Comparison of ENCODE assay signal across 9 mouse cellular contexts in the genomic region with DNA sequence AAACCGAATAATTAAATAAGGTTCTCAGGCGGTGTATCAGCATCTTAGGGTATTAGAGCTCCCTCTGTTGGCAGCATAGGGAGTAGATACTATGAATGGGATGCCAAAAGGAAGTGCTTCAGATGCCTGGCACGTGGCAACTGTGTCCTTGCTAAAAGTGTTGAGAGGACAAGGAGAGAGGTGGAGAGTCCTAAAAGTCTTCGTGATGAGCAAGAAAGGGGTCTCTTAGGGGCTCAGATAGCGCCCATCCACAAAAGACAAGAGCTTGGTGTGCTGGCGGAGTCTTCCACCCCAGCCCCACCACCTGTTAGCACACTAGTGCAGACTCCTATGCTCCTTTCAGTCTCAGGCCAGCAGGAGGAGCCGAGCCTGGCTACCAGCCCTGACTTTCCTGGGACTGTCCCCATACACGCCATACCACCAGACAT.
DNase-seq lines count a peak whose midpoint lies in the region; ATAC-seq and TF ChIP-seq lines count a peak whose summit lies in the region.
"Had no signal": no experiment of that assay in that cellular context is flagged by ENCODE, and none has a peak within 500 bp of the region (broad histone marks: within the 10 kb centered on the region; RNA-seq: fewer than 3 reads in every experiment).

No protein-coding gene starts in this region.

- H3K27ac ChIP-seq in embryonic fibroblast, embryonic 13.5 days (ENCODE audit: insufficient read depth, low read length), result no peak overlapping the region
- H3K27ac ChIP-seq in heart, embryonic 16.5 days (ENCODE audit: low read length), result no peak overlapping the region

- WGBS in heart, embryonic 16.5 days, result 15% methylated on average over 8 of the region's 8 CpGs

- H3K4me1 ChIP-seq in embryonic fibroblast, embryonic 13.5 days (ENCODE audit: control insufficient read depth, insufficient read depth, low read length), result no peaks in the 10 kb centered on the region
- peaks cover 6% of the 10 kb centered on the region; the same call in 1 of the 2 replicates for H3K4me1 ChIP-seq in heart, embryonic 16.5 days (ENCODE audit: control insufficient read depth, insufficient read depth, low read length)

- H3K36me3 ChIP-seq in heart, embryonic 16.5 days (ENCODE audit: control insufficient read depth, insufficient read depth), result no peaks in the 10 kb centered on the region

- peak; percentile 39 for DNase-seq in left cerebral cortex, adult 11 months (ENCODE audit: low spot score)
- DNase-seq in left cerebral cortex, postnatal 36 days (ENCODE audit: low spot score in 2 of 2), result no peak
- DNase-seq in adrenal gland, postnatal 14 days, result peak; percentile 60
- peak; percentile 55 for DNase-seq in kidney, postnatal 10 days
- peak; percentile 66 for DNase-seq in lung, postnatal 25 days (ENCODE audit: low spot score)
- DNase-seq in right cerebral cortex, postnatal 25 days, result peak; percentile 23

- no peak overlapping the region for H3K4me3 ChIP-seq in embryonic fibroblast, embryonic 13.5 days (ENCODE audit: insufficient read depth, low read length)
- H3K4me3 ChIP-seq in heart, embryonic 16.5 days (ENCODE audit: low read length), result no peak overlapping the region
- H3K4me3 ChIP-seq: megakaryocyte, embryonic 14.5 days had no signal

- peaks cover 3% of the 10 kb centered on the region; the same call in 1 of the 2 replicates for H3K27me3 ChIP-seq in heart, embryonic 16.5 days (ENCODE audit: control insufficient read depth, insufficient read depth, low read length)

- H3K9me3 ChIP-seq in heart, embryonic 16.5 days (replicated peaks; ENCODE audit: control insufficient read depth, low read length), result no peaks in the 10 kb centered on the region

- H3K4me2 ChIP-seq in heart, embryonic 16.5 days (ENCODE audit: low read depth, low read length), result peak overlapping the region; percentile 52

- peak; percentile 73 for ATAC-seq in heart, embryonic 16.5 days (replicated peaks; ENCODE audit: extremely low read depth, insufficient read depth, low FRiP score)

- TF ChIP-seq POLR2A in embryonic fibroblast, embryonic 13.5 days (IDR thresholded peaks at IDR 0.05; ENCODE audit: low read depth, low read length), result no peak

- H3K9ac ChIP-seq in heart, embryonic 16.5 days (ENCODE audit: low read length), result no peak overlapping the region

- TF ChIP-seq CTCF in embryonic fibroblast, embryonic 13.5 days (IDR thresholded peaks at IDR 0.05; ENCODE audit: borderline replicate concordance, insufficient read depth, low read length), result 0 out of 2 replicates have a peak, but pooled peaks have one; percentile 29

- intact Hi-C loops in left cerebral cortex, postnatal 36 days (cut with DNase I), result loop anchor here (1.0 to 2.0 kb wide), 2 partner anchors 39 to 338 kb away; no protein-coding TSS in a partner anchor

Comparison
In these comparisons a context has a peak if more than half of its experiments do, and no peak if none do; other contexts are left out.
1. DNase-seq: peak in left cerebral cortex, adult 11 months (single experiment), adrenal gland, postnatal 14 days (single experiment), kidney, postnatal 10 days (single experiment), lung, postnatal 25 days (single experiment) and right cerebral cortex, postnatal 25 days (single experiment); none in left cerebral cortex, postnatal 36 days (0 of 2).